Mouse (Mus musculus) hindlimb bud, embryonic 11.5 days (tissue): ENCODE data around the gene Phox2b.

Experiments used
- DNase-seq: peaks from one replicate; pipeline ENCODE4 v3.0.0-alpha.2; 2012; ENCODE audit warnings: low read depth, low spot score; ENCODE audit errors: extremely low spot score

Phox2b gene

DNA sequence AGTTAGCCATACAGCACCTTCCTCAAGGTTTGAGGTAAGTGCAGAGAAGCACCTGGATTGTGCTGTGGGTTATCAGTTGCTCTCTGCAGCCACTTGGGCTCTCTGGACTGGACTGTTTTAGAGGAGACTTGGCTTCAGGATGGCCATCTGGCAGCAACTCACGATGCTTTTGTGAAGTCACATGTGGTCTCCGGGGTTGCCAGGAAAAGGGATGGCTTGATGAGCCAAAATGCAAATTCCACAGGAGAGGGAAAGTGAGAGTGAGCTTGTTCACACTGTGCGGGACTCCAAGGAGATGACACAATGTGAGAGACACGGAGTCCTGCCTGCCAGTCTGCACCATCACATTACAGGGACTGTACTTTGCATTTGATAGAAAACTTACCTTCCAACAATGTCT is 7.3 kb downstream of the Phox2b start:
- no peak for DNase-seq

DNA sequence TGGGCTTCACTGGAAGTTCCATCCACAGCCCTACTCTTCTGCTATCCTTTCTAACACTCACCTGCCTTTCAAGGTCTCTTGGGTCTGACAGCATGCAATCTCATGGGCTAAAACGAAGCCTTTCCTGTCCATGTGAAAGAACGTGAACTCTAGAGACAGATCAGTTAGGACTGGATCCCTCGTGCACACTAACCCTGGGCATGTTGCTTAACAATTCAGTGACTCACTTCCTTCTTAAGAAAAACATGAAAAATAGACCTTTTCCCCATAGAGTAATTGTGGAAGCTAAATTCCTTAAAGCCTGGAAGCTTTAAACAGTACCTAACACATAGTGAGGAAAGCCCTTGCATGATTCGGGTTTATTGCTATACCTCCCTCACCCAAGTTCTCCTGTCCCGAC is 8.2 kb downstream of the Phox2b start:
- DNase-seq, result no peak

DNA sequence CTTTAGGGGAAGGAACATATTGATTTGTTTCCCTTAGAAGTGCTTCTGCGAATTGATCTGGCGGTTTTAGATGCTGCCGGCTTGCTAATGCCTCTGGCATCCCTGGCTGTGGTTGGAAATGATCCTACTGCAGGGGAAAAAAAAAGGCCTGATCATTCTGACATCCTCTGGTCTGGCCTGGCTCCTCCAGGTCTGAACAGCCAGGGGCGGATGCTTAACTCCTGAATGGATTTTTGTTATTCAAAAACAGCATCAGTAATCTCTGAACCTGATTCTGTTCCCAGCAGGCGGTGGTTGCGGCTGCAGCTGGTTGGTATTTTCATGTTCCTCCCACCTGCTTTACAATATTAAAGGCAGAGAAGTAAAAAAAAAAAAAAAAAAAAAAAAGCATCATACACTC is 16.0 kb downstream of the Phox2b start:
- DNase-seq, result no peak

DNA sequence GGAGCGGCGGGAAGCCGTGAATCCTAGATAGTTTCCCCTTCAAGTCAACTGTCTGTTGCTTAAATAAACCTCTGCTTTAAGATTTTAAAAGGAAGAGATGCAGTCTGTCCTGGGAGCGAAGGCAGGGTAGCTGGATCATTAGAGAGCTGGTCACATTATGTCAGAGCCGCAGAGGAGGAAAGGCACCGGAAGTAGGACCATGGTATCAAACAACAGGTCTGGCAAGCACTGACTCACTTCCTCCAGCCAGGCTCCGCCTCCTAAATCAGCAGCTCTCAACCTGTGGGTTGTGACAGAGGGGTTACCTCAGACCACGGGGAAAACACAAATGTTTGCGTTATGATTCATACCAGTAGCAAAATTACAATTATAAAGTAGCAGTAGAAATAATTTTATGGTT is 35.5 kb downstream of the Phox2b start:
- DNase-seq, result no peak

DNA sequence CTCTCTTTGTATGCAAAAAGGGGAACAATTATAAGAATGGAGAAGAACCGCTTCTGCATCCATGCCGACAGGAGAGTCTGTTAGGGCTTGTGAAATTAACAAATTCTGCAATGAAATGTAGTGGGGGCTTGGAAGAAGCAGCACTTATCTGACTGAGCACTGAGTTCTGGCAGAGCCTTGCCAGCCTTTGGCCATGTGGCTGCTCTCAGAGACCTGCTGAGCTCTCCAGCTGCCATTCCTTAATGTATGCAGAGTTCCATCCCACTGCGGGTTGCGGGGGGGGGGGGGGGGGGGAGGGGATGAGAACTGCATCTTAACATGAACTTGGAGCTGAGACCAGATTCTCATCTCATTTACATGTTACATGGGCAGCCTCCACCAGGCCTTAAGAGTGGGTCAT is 38.6 kb downstream of the Phox2b start:
- DNase-seq, result no peak

DNA sequence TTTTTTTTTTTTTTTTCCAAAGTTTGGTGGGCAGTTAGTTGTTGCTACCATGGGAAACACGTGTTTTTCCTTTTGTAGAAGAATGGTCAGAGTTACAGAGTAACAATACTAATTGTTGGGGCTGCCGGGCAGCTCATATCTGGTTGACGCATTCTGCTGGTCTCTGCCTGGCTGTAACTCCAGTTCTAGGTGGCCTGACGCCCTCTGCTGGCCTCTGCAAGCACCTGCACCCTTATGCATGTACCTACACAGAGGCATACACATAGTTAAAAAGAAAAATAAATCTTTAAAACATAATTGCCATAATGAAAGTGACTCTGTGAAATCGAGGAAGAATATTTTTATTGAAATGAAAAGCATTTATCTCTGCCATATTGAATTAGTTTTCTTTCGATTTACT is 41.3 kb downstream of the Phox2b start:
- DNase-seq, result no peak

DNA sequence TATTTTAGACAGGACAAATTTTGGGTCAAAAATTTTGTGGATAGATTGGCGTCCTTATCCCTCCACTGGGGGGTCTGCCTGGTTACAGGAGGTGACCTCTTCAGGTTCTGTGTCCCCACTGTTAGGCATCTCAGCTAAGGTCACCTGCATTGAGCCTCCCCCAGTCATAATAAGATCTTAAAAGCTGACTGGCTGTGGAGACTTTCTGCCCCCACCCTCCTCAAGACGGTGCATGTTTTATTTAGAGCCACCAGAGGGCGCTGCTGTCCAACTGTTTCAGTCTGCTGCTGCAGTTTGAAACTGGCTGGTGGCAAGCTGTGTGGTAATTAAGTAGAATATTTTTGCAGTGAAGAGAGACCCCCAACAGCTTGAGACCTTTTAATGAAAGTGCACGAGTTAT is 51.1 kb downstream of the Phox2b start:
- peak; percentile 49 for DNase-seq
